Comparison of ENCODE assay signal across 8 mouse cellular contexts in genomic region chr3:95280747-95281146, GRCm38 (mm10). TPM values are rescaled to one million over a fixed set of nuclear protein-coding genes. Genes with fewer than 3 reads are reported as not detected.
DNase-seq lines count a peak whose midpoint lies in the region; ATAC-seq and TF ChIP-seq lines count a peak whose summit lies in the region.

No protein-coding gene starts in this region.

- peak overlapping the region; percentile 44 for H3K27ac ChIP-seq in spleen, adult 2 months (ENCODE audit: insufficient read depth, low read length)
- H3K27ac ChIP-seq in brown adipose tissue, adult 24 weeks (replicated peaks; ENCODE audit: low read depth, low read length) = peak overlapping the region; percentile 18; the same call in 1 of the 2 replicates
- H3K27ac ChIP-seq in limb, embryonic 12.5 days = peak overlapping the region; percentile 87
- H3K27ac ChIP-seq in midbrain, embryonic 14.5 days (replicated peaks; ENCODE audit: low read depth, low read length) = peak overlapping the region; percentile 94

- no peak for DNase-seq in spleen, adult 2 months (ENCODE audit: low read depth in 1 of 2, low spot score in 2 of 2)
- DNase-seq in spleen, adult 12 weeks (ENCODE audit: low spot score) = no peak
- peak; percentile 36 to 47 for DNase-seq in heart, postnatal 10 days
- peak; percentile 61 for DNase-seq in midbrain, embryonic 14.5 days
- DNase-seq in urinary bladder, postnatal 36 days (ENCODE audit: low spot score in 2 of 2) = no peak

- H3K9me3 ChIP-seq in limb, embryonic 12.5 days = no peaks in the 10 kb centered on the region
- no peaks in the 10 kb centered on the region for H3K9me3 ChIP-seq in midbrain, embryonic 14.5 days (ENCODE audit: control insufficient read depth, low read length)

- peak overlapping the region; percentile 79 for H3K4me2 ChIP-seq in limb, embryonic 12.5 days
- H3K4me2 ChIP-seq in midbrain, embryonic 14.5 days (ENCODE audit: low read length) = peak overlapping the region; percentile 90

- H3K36me3 ChIP-seq in spleen, adult 2 months (ENCODE audit: control insufficient read depth, insufficient read depth, low read length) = no peaks in the 10 kb centered on the region
- peaks cover 3% of the 10 kb centered on the region; the same call in 1 of the 2 replicates for H3K36me3 ChIP-seq in limb, embryonic 12.5 days
- H3K36me3 ChIP-seq in midbrain, embryonic 14.5 days (ENCODE audit: control insufficient read depth, insufficient read depth, low read length) = no peaks in the 10 kb centered on the region

- peak overlapping the region; percentile 81 for H3K9ac ChIP-seq in limb, embryonic 12.5 days (replicated peaks)
- peak overlapping the region; percentile 76 for H3K9ac ChIP-seq in midbrain, embryonic 14.5 days (replicated peaks; ENCODE audit: low read length)

- 13% methylated on average over 8 of the region's 8 CpGs for WGBS in spleen, adult 2 months
- 18% methylated on average over 8 of the region's 8 CpGs for WGBS in limb, embryonic 12.5 days
- WGBS in midbrain, embryonic 14.5 days = 30% methylated on average over 8 of the region's 8 CpGs

- H3K4me3 ChIP-seq in spleen, adult 2 months (ENCODE audit: extremely low read depth, insufficient read depth, insufficient read length) = peak overlapping the region; percentile 9; the same call in 1 of the 2 replicates
- peak overlapping the region; percentile 91 for H3K4me3 ChIP-seq in brown adipose tissue, adult 24 weeks (ENCODE audit: insufficient read depth, low read depth, low read length)
- peak overlapping the region; percentile 73 for H3K4me3 ChIP-seq in limb, embryonic 12.5 days (replicated peaks)
- H3K4me3 ChIP-seq in midbrain, embryonic 14.5 days (replicated peaks; ENCODE audit: low read depth, low read length) = peak overlapping the region; percentile 68

- TF ChIP-seq POLR2A in spleen, adult 2 months (IDR thresholded peaks at IDR 0.05; ENCODE audit: low read depth, low read length) = no peak

- H3K27me3 ChIP-seq in spleen, adult 2 months (ENCODE audit: control insufficient read depth, insufficient read depth, low read length) = no peaks in the 10 kb centered on the region
- H3K27me3 ChIP-seq in limb, embryonic 12.5 days = no peaks in the 10 kb centered on the region
- H3K27me3 ChIP-seq in midbrain, embryonic 14.5 days (ENCODE audit: control insufficient read depth, insufficient read depth, low read length) = no peaks in the 10 kb centered on the region

- intact Hi-C loops in heart, postnatal 10 days (cut with DNase I) = no loop called here

- no peak for ATAC-seq in limb, embryonic 12.5 days (ENCODE audit: insufficient number of reproducible peaks, insufficient read depth, low FRiP score, low TSS enrichment, low read depth)
- no peak for ATAC-seq in midbrain, embryonic 14.5 days (ENCODE audit: low FRiP score, low TSS enrichment)
- no peak for ATAC-seq in erythroid progenitor cell, adult 5-6 weeks (replicated peaks; ENCODE audit: low FRiP score, poor library complexity, severe bottlenecking)

- TF ChIP-seq CTCF in spleen, adult 2 months (IDR thresholded peaks at IDR 0.05; ENCODE audit: extremely low read depth, insufficient read depth, insufficient read length, insufficient replicate concordance) = no peak

- no peaks in the 10 kb centered on the region; the same call in 1 of the 2 replicates for H3K4me1 ChIP-seq in spleen, adult 2 months (ENCODE audit: control insufficient read depth, insufficient read depth, insufficient read length)
- H3K4me1 ChIP-seq in brown adipose tissue, adult 24 weeks (ENCODE audit: control insufficient read depth, insufficient read depth, insufficient read length, low read length) = peaks cover 11% of the 10 kb centered on the region; the same call in 1 of the 2 replicates
- peaks cover 20% of the 10 kb centered on the region for H3K4me1 ChIP-seq in limb, embryonic 12.5 days (replicated peaks)
- peaks cover 28% of the 10 kb centered on the region for H3K4me1 ChIP-seq in midbrain, embryonic 14.5 days (ENCODE audit: control insufficient read depth, insufficient read depth, low read length)

RNA-seq across cellular contexts. Expression of gene Mindy1, which starts 0.4 kb away (rescaled TPM):
- 44.8 and 51.0 TPM in 2 replicates for polyA plus RNA-seq in spleen, adult 2 months (2012; rRNA removed)
- polyA plus RNA-seq in brown adipose tissue, adult 24 weeks (2012; ENCODE audit: insufficient read depth, insufficient read length, missing spikeins) = 22.1 and 23.5 TPM in 2 replicates
- total RNA-seq in heart, postnatal 10 days (2021) = 10 to 100 TPM; 27.7 TPM
- 36.4 and 38.7 TPM in 2 replicates for polyA plus RNA-seq in limb, embryonic 12.5 days (2016; fragmentation: Nextera tagmentation; extraction: Ambion mirVana)
- 44.2 and 48.2 TPM in 2 replicates for polyA plus RNA-seq in midbrain, embryonic 14.5 days (2014; fragmentation: Nextera tagmentation; extraction: Ambion mirVana)
- total RNA-seq in erythroid progenitor cell, adult 5-6 weeks (2015; ENCODE audit: low replicate concordance) = 27.8 and 38.6 TPM in 2 replicates
- 19.0 and 36.1 TPM in 2 replicates for total RNA-seq in erythroid progenitor cell, adult 5-6 weeks (2017; ENCODE audit: low replicate concordance)

RNA-seq across cellular contexts. Expression of gene Prune1, which starts 1.1 kb away (rescaled TPM):
- 7.7 and 8.9 TPM in 2 replicates for polyA plus RNA-seq in spleen, adult 2 months (2012; rRNA removed)
- polyA plus RNA-seq in brown adipose tissue, adult 24 weeks (2012; ENCODE audit: insufficient read depth, insufficient read length, missing spikeins) = 11.9 and 16.3 TPM in 2 replicates
- 10 to 100 TPM; 28.8 to 35.2 TPM for total RNA-seq in heart, postnatal 10 days (2021)
- polyA plus RNA-seq in limb, embryonic 12.5 days (2016; fragmentation: Nextera tagmentation; extraction: Ambion mirVana) = 25.2 and 25.9 TPM in 2 replicates
- polyA plus RNA-seq in midbrain, embryonic 14.5 days (2014; fragmentation: Nextera tagmentation; extraction: Ambion mirVana) = 59.4 TPM in 2 replicates
- total RNA-seq in erythroid progenitor cell, adult 5-6 weeks (2015; ENCODE audit: low replicate concordance) = 5.9 and 7.6 TPM in 2 replicates
- total RNA-seq in erythroid progenitor cell, adult 5-6 weeks (2017; ENCODE audit: low replicate concordance) = 7.2 and 8.4 TPM in 2 replicates

RNA-seq across cellular contexts. Expression of gene Anxa9, which starts 26.2 kb away (rescaled TPM):
- 2.6 and 2.7 TPM in 2 replicates for polyA plus RNA-seq in spleen, adult 2 months (2012; rRNA removed)
- polyA plus RNA-seq in brown adipose tissue, adult 24 weeks (2012; ENCODE audit: insufficient read depth, insufficient read length, missing spikeins) = 0.63 and 1.5 TPM in 2 replicates
- under 1 TPM; 0.37 to 0.38 TPM for total RNA-seq in heart, postnatal 10 days (2021)
- 1.8 and 1.9 TPM in 2 replicates for polyA plus RNA-seq in limb, embryonic 12.5 days (2016; fragmentation: Nextera tagmentation; extraction: Ambion mirVana)
- 0.45 and 0.55 TPM in 2 replicates for polyA plus RNA-seq in midbrain, embryonic 14.5 days (2014; fragmentation: Nextera tagmentation; extraction: Ambion mirVana)
- total RNA-seq in erythroid progenitor cell, adult 5-6 weeks (2015; ENCODE audit: low replicate concordance) = 0.84 and 1.1 TPM in 2 replicates
- not detected in 2 replicates for total RNA-seq in erythroid progenitor cell, adult 5-6 weeks (2017; ENCODE audit: low replicate concordance)

RNA-seq across cellular contexts. Expression of gene Bnipl, which starts 29.8 kb away (rescaled TPM):
- 0.07 TPM in 1 of 2 replicates, not detected in the other for polyA plus RNA-seq in spleen, adult 2 months (2012; rRNA removed)
- polyA plus RNA-seq in brown adipose tissue, adult 24 weeks (2012; ENCODE audit: insufficient read depth, insufficient read length, missing spikeins) = not detected in 2 replicates
- not detected for total RNA-seq in heart, postnatal 10 days (2021)
- 0.75 and 1.7 TPM in 2 replicates for polyA plus RNA-seq in limb, embryonic 12.5 days (2016; fragmentation: Nextera tagmentation; extraction: Ambion mirVana)
- not detected in 2 replicates for polyA plus RNA-seq in midbrain, embryonic 14.5 days (2014; fragmentation: Nextera tagmentation; extraction: Ambion mirVana)
- not detected in 2 replicates for total RNA-seq in erythroid progenitor cell, adult 5-6 weeks (2015; ENCODE audit: low replicate concordance)
- total RNA-seq in erythroid progenitor cell, adult 5-6 weeks (2017; ENCODE audit: low replicate concordance) = not detected in 2 replicates

RNA-seq across cellular contexts. Expression of gene Cers2, which starts 33.8 kb away (rescaled TPM):
- polyA plus RNA-seq in spleen, adult 2 months (2012; rRNA removed) = 95.7 and 101 TPM in 2 replicates
- polyA plus RNA-seq in brown adipose tissue, adult 24 weeks (2012; ENCODE audit: insufficient read depth, insufficient read length, missing spikeins) = 178 and 185 TPM in 2 replicates
- 10 to 100 TPM; 58.4 to 65.6 TPM for total RNA-seq in heart, postnatal 10 days (2021)
- polyA plus RNA-seq in limb, embryonic 12.5 days (2016; fragmentation: Nextera tagmentation; extraction: Ambion mirVana) = 158 and 170 TPM in 2 replicates
- 70.6 and 83.2 TPM in 2 replicates for polyA plus RNA-seq in midbrain, embryonic 14.5 days (2014; fragmentation: Nextera tagmentation; extraction: Ambion mirVana)
- total RNA-seq in erythroid progenitor cell, adult 5-6 weeks (2015; ENCODE audit: low replicate concordance) = 72.1 and 81.3 TPM in 2 replicates
- total RNA-seq in erythroid progenitor cell, adult 5-6 weeks (2017; ENCODE audit: low replicate concordance) = 35.4 and 49.5 TPM in 2 replicates

Comparison
In these comparisons a context has a peak if more than half of its experiments do, and no peak if none do; other contexts are left out.
1. DNase-seq: peak in heart, postnatal 10 days (2 of 2) and midbrain, embryonic 14.5 days (single experiment); none in spleen, adult 2 months (0 of 2), spleen, adult 12 weeks (single experiment) and urinary bladder, postnatal 36 days (0 of 2).
2. H3K27ac ChIP-seq: peak in every context shown above with its lines; median percentile 94 in midbrain, embryonic 14.5 days; 87 in limb, embryonic 12.5 days; 44 in spleen, adult 2 months; 18 in brown adipose tissue, adult 24 weeks.
3. H3K4me3 ChIP-seq: peak in every context shown above with its lines; median percentile 91 in brown adipose tissue, adult 24 weeks; 73 in limb, embryonic 12.5 days; 68 in midbrain, embryonic 14.5 days; 9 in spleen, adult 2 months.